Mouse (Mus musculus) kidney, embryonic 15.5 days (tissue): ENCODE measurements at regions not wholly inside any gene's neighbourhood (a gene's known extent, or its start where the extent isn't known, plus 50 kb on each side); places are given as distances from the start of the nearest gene placed in this dataset.
A peak's percentile ranks its signal among the peaks of the same experiment; 100 is the strongest.

Source experiments
- ATAC-seq: fragments of 200-750 bp; cut with Nextera tagmentation; replicated peaks from 2 replicates; pipeline ENCODE4 v1.8.0; 2017; ENCODE audit warnings: moderate TSS enrichment; ENCODE audit not compliant: low FRiP score
- H3K27ac ChIP-seq: fragments of 300-500 bp; sonication (generic); 2 replicates; pipeline ENCODE4 v1.5.1; 2015; ENCODE audit warnings: mild to moderate bottlenecking, inconsistent platforms
- H3K27me3 ChIP-seq: fragments of 300-500 bp; sonication (generic); 2 replicates; pipeline ENCODE4 v1.6.1; 2015; ENCODE audit warnings: inconsistent platforms
- H3K36me3 ChIP-seq: fragments of 300-500 bp; sonication (generic); 2 replicates; pipeline ENCODE4 v1.6.1; 2015; ENCODE audit warnings: inconsistent platforms
- H3K4me1 ChIP-seq: fragments of 300-500 bp; sonication (generic); 2 replicates; pipeline ENCODE4 v1.6.1; 2015; ENCODE audit warnings: inconsistent platforms
- H3K4me2 ChIP-seq: fragments of 300-500 bp; sonication (generic); 2 replicates; pipeline ENCODE4 v1.6.1; 2015; ENCODE audit warnings: moderate library complexity, mild to moderate bottlenecking, inconsistent platforms
- H3K4me3 ChIP-seq: fragments of 300-500 bp; sonication (generic); replicated peaks from 2 replicates; pipeline ENCODE4 v1.5.1; 2015; ENCODE audit warnings: mild to moderate bottlenecking, inconsistent platforms
- H3K9ac ChIP-seq: fragments of 300-500 bp; sonication (generic); 2 replicates; pipeline ENCODE4 v1.6.1; 2015; ENCODE audit warnings: mild to moderate bottlenecking, inconsistent platforms
- H3K9me3 ChIP-seq: fragments of 300-500 bp; sonication (generic); replicated peaks from 2 replicates; pipeline ENCODE4 v1.6.1; 2016; ENCODE audit warnings: inconsistent platforms
- WGBS: fragments of 180-500 bp; shearing (Covaris S2); methylation state at CpG from one replicate; pipeline ENCODE4 v1.1.7; 2015; ENCODE audit warnings: mixed read lengths; 5-methylcytosine and 5-hydroxymethylcytosine counted together

- Histone ChIP-seq H3K9ac (no peak overlapping the region), H3K27ac (no peak overlapping the region), H3K4me1 (peaks cover 9% of the 10 kb centered on the region), H3K4me3 (no peak overlapping the region), H3K4me2 (no peak overlapping the region), H3K9me3 (no peaks in the 10 kb centered on the region), H3K27me3 (0 out of 2 replicates have a peak, but pooled peaks cover 4% of the 10 kb centered on the region), H3K36me3 (no peaks in the 10 kb centered on the region)
- whole genome bisulfite sequencing: 75% methylated on average over 5 of the region's 5 CpGs
- ATAC-seq: no peak
Observed at GRCm38 (mm10) chr19:44626261-44626660, 63.6 kb downstream of the Hif1an start.

GRCm38 (mm10) chr19:44629705-44630104, 67.1 kb downstream of the Hif1an start:
- peaks cover 36% of the 10 kb centered on the region for H3K4me1 ChIP-seq
- peaks cover 12% of the 10 kb centered on the region; the same call in 1 of the 2 replicates for H3K27me3 ChIP-seq
- H3K9me3 ChIP-seq: no peaks in the 10 kb centered on the region
- ATAC-seq: no peak
- H3K27ac ChIP-seq: no peak overlapping the region
- H3K9ac ChIP-seq: no peak overlapping the region
- H3K36me3 ChIP-seq: no peaks in the 10 kb centered on the region
- H3K4me2 ChIP-seq: no peak overlapping the region
- no peak overlapping the region for H3K4me3 ChIP-seq
- whole genome bisulfite sequencing: 70% methylated on average over 7 of the region's 7 CpGs

DNA sequence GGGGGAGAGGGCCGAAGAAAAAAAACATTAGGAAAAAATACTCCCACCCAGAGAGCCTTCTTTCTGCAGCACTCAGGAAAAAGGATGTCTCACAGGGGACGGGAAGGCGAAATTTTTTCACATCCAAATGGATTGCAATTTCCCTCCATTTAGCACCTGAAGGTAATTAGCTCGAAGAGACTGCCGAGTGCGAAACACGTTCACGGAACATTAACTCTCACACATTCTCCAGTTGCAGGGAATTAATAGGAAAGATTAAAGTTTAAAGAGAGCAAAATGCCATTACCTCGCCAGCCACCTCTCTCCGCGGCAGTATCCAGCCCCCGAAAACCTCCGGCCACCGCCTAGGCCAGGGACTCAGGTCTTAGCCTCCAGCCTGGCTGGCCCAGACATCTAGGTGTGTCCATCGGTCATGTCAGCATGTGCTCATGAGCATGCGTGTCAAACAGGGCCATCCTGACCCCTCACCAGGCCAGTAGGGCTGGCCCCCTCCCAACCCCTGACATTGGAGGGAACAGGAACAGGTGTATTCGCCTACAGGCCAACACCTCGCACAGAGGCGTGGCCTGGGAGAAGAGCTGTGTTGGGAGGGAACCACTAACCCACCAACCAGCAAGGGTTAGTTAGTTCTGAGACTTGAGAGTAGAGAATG, 68.8 kb downstream of the Hif1an start:
- ATAC-seq: peak; percentile 81
- Histone ChIP-seq H3K4me3 (0 out of 2 replicates have a peak overlapping the region, but pooled peaks have one; percentile 1), H3K4me2 (peak overlapping the region; percentile 47), H3K27me3 (peaks cover 12% of the 10 kb centered on the region; the same call in 1 of the 2 replicates), H3K27ac (peak overlapping the region; percentile 93), H3K9me3 (no peaks in the 10 kb centered on the region), H3K9ac (no peak overlapping the region), H3K36me3 (no peaks in the 10 kb centered on the region), H3K4me1 (peaks cover 36% of the 10 kb centered on the region)
- WGBS: 26% methylated on average over 19 of the region's 19 CpGs

DNA sequence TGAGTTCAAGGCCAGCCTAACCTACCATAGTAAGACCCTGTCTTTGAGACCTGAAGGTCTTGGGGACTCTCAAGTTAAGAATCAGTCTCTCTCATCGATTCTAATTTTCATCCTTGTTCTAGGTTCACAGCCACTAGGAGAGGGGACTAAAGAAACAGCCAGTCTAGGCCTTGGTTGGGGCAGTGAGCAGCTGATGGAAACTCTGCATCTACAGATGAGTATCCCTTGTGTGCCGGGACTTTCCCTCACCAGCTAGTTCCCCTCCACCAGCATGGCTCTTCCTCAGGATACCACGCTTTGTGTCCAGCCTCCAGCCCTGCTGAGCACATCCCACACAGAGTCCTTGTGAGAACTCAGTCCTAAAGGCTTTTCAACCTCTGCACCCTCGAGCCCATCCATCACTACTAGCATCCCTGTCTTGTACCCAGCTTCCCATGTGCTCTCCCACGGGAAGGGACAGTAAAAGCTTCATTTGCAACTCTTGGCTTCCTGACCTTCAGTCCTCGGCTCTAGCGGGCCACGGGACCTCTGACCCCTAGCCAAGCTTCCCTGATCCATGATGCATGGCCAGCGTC, 74.6 kb downstream of the Hif1an start:
- Histone ChIP-seq H3K4me1 (peaks cover 72% of the 10 kb centered on the region), H3K36me3 (no peaks in the 10 kb centered on the region), H3K4me2 (no peak overlapping the region), H3K27me3 (peaks cover 40% of the 10 kb centered on the region), H3K27ac (peak overlapping the region; percentile 62), H3K9me3 (no peaks in the 10 kb centered on the region), H3K9ac (no peak overlapping the region), H3K4me3 (no peak overlapping the region)
- WGBS: 23% methylated on average over 9 of the region's 9 CpGs
- no peak for ATAC-seq

GRCm38 (mm10) chr19:44640021-44640420, 77.4 kb downstream of the Hif1an start:
- H3K4me1 ChIP-seq: peaks cover 81% of the 10 kb centered on the region
- peak overlapping the region; percentile 29 for H3K4me3 ChIP-seq
- WGBS: under 1% methylated on average over 26 of the region's 26 CpGs
- H3K9ac ChIP-seq: 0 out of 2 replicates have a peak overlapping the region, but pooled peaks have one; percentile 14
- no peaks in the 10 kb centered on the region for H3K9me3 ChIP-seq
- H3K4me2 ChIP-seq: peak overlapping the region; percentile 60
- peaks cover 43% of the 10 kb centered on the region for H3K27me3 ChIP-seq
- peak; percentile 45 for ATAC-seq
- peak overlapping the region; percentile 90 for H3K27ac ChIP-seq
- no peaks in the 10 kb centered on the region for H3K36me3 ChIP-seq

- peak overlapping the region; percentile 90 for H3K27ac ChIP-seq
- ATAC-seq: peak; percentile 13; the same call in 1 of the 2 replicates
- peak overlapping the region; percentile 60 for H3K4me2 ChIP-seq
- H3K9ac ChIP-seq: no peak overlapping the region
- H3K9me3 ChIP-seq: no peaks in the 10 kb centered on the region
- no peaks in the 10 kb centered on the region for H3K36me3 ChIP-seq
- WGBS: 0% methylated on average over 1 of the region's 1 CpGs
- peaks cover 82% of the 10 kb centered on the region for H3K4me1 ChIP-seq
- peak overlapping the region; percentile 29; the same call in 1 of the 2 replicates for H3K4me3 ChIP-seq
- H3K27me3 ChIP-seq: peaks cover 43% of the 10 kb centered on the region
Observed at GRCm38 (mm10) chr19:44640551-44640950, 77.9 kb downstream of the Hif1an start.

DNA sequence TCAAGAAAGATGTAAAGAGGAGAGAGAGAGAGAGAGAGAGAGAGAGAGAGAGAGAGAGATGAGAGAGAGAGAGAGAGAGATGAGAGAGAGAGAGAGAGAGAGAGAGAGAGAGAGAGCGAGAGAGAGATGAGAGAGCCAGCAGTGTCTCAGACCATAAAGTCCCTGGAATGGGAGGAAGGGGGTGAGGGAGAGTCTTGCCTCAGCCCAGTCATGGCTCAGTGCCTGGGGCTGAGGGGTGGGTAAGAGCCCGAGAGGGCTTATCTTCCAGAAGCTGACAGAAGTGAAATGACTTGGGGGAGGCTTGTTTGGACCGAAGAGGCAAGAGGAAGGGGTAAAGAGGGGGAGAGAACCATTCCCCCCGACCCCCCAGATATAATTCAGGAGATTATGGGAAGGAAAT, 79.6 kb downstream of the Hif1an start:
- peaks cover 42% of the 10 kb centered on the region for H3K27me3 ChIP-seq
- ATAC-seq: peak; percentile 79
- WGBS: 16% methylated on average over 4 of the region's 4 CpGs
- H3K36me3 ChIP-seq: no peaks in the 10 kb centered on the region
- H3K4me3 ChIP-seq: no peak overlapping the region
- H3K27ac ChIP-seq: peak overlapping the region; percentile 79
- H3K4me1 ChIP-seq: peaks cover 74% of the 10 kb centered on the region
- H3K9ac ChIP-seq: no peak overlapping the region
- no peaks in the 10 kb centered on the region for H3K9me3 ChIP-seq
- H3K4me2 ChIP-seq: 0 out of 2 replicates have a peak overlapping the region, but pooled peaks have one; percentile 5

- H3K27ac ChIP-seq: peak overlapping the region; percentile 79
- H3K4me3 ChIP-seq: no peak overlapping the region
- H3K9me3 ChIP-seq: no peaks in the 10 kb centered on the region
- peaks cover 56% of the 10 kb centered on the region for H3K4me1 ChIP-seq
- peaks cover 44% of the 10 kb centered on the region for H3K27me3 ChIP-seq
- no peak for ATAC-seq
- no peaks in the 10 kb centered on the region for H3K36me3 ChIP-seq
- H3K9ac ChIP-seq: no peak overlapping the region
- peak overlapping the region; percentile 19 for H3K4me2 ChIP-seq
- WGBS: 11% methylated on average over 3 of the region's 3 CpGs
Observed at GRCm38 (mm10) chr19:44644376-44644775, 81.7 kb downstream of the Hif1an start.

DNA sequence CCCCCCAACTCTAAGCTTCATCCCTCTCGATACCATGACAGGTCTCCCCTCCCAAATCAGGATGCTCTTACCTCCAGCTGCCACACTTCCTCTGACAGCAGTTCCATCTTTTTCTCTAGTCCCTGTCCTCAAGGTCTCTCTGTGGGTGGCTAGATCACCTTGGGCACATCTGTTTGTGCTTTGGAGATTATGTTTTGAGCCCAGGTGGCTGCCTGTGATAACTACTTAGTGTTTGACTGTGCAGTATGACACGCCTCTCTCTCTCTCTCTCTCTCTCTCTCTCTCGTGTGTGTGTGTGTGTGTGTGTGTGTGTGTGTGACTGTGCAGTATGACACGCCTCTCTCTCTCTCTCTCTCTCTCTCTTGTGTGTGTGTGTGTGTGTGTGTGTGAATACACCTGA, 82.3 kb downstream of the Hif1an start:
- no peak for ATAC-seq
- Histone ChIP-seq H3K9me3 (no peaks in the 10 kb centered on the region), H3K4me2 (peak overlapping the region; percentile 19; the same call in 1 of the 2 replicates), H3K36me3 (no peaks in the 10 kb centered on the region), H3K27ac (peak overlapping the region; percentile 79), H3K9ac (no peak overlapping the region), H3K27me3 (peaks cover 44% of the 10 kb centered on the region), H3K4me3 (no peak overlapping the region), H3K4me1 (peaks cover 56% of the 10 kb centered on the region)
- WGBS: 35% methylated on average over 2 of the region's 4 CpGs

DNA sequence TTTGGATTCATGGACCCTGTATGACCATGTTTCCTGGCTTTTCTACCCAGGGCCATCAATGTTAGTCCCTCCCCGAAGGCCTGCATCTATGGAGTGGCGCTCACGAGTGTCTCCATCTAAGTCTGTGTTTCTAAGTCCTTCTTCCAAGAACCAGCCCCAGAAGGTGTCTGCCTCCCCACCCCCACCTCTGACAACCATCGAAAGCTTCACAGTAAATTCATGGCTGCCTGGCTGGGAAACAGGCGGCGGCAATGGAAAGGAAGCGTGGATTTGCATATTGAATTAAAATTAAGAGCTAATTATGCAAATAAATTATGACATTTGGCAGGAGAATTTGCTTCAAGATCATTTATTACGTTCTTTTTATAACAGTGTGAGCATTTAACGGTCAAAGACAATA, 83.9 kb downstream of the Hif1an start:
- WGBS: 84% methylated on average over 9 of the region's 9 CpGs
- H3K27me3 ChIP-seq: peaks cover 49% of the 10 kb centered on the region
- ATAC-seq: no peak

DNA sequence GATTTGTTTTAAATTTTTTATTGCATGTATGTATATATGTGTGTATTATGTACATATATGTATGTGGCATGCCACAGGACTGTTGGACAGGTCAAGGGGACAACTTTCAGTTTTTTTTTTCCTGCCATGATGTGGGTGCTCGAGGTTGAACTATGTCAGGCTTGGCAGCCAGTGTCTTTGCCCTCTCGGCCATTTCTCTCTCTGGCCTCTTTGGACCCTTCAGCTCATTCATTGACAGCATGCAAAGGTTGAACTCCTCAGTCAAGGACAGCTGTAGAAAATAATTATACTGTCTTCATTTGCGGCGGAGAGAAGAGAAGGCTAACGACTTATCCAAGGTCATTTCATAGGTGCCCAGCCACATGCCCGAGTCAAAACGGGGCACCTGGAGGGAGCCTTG, 86.6 kb downstream of the Hif1an start:
- Histone ChIP-seq H3K9me3 (no peaks in the 10 kb centered on the region), H3K36me3 (no peaks in the 10 kb centered on the region), H3K4me3 (no peak overlapping the region), H3K4me2 (no peak overlapping the region), H3K4me1 (peaks cover 31% of the 10 kb centered on the region), H3K27me3 (peaks cover 42% of the 10 kb centered on the region), H3K27ac (no peak overlapping the region), H3K9ac (no peak overlapping the region)
- no peak for ATAC-seq
- 56% methylated on average over 7 of the region's 7 CpGs for WGBS

More for the DNA sequence above, 83.9 kb downstream of the Hif1an start:
- Histone ChIP-seq H3K4me3 (no peak overlapping the region), H3K9me3 (no peaks in the 10 kb centered on the region), H3K9ac (no peak overlapping the region), H3K27ac (no peak overlapping the region), H3K36me3 (no peaks in the 10 kb centered on the region), H3K4me2 (no peak overlapping the region), H3K4me1 (peaks cover 55% of the 10 kb centered on the region)

- Histone ChIP-seq H3K27me3 (peaks cover 49% of the 10 kb centered on the region), H3K9me3 (no peaks in the 10 kb centered on the region), H3K36me3 (no peaks in the 10 kb centered on the region), H3K27ac (no peak overlapping the region), H3K4me1 (peaks cover 28% of the 10 kb centered on the region), H3K4me2 (no peak overlapping the region), H3K9ac (no peak overlapping the region), H3K4me3 (no peak overlapping the region)
- no peak for ATAC-seq
- WGBS: 30% methylated on average over 2 of the region's 2 CpGs
Observed at GRCm38 (mm10) chr19:44650841-44651240, 88.2 kb downstream of the Hif1an start.
